Mouse (Mus musculus) forebrain, postnatal 0 days (tissue): ENCODE results near the gene Sox5. TPM values are rescaled to one million over a fixed set of nuclear protein-coding genes. Genes with fewer than 3 reads are reported as not detected.

Source experiments
- ATAC-seq: fragments of 200-750 bp; cut with Nextera tagmentation; 2 replicates; pipeline ENCODE4 v1.8.0; 2017; ENCODE audit warnings: mild to moderate bottlenecking, moderate library complexity
- DNase-seq: peaks from one replicate; pipeline ENCODE4 v3.0.0-alpha.2; 2015
- H3K27ac ChIP-seq: fragments of 300-500 bp; sonication (generic); 2 replicates; pipeline ENCODE4 v1.5.1; 2014; ENCODE audit warnings: low read depth, mild to moderate bottlenecking, antibody characterized with exemption, low read length, moderate library complexity, mixed read lengths
- H3K27me3 ChIP-seq: fragments of 300-500 bp; sonication (generic); 2 replicates; pipeline ENCODE4 v1.6.1; 2014; ENCODE audit warnings: mild to moderate bottlenecking, low read length, mixed read lengths; ENCODE audit not compliant: insufficient read depth
- H3K36me3 ChIP-seq: fragments of 300-500 bp; sonication (generic); 2 replicates; pipeline ENCODE4 v1.6.1; 2014; ENCODE audit warnings: mild to moderate bottlenecking, moderate library complexity; ENCODE audit not compliant: insufficient read depth
- H3K4me1 ChIP-seq: fragments of 300-500 bp; sonication (generic); 2 replicates; pipeline ENCODE4 v1.6.1; 2014; ENCODE audit warnings: antibody characterized with exemption; ENCODE audit not compliant: insufficient read depth
- H3K4me2 ChIP-seq: fragments of 300-500 bp; sonication (generic); 2 replicates; pipeline ENCODE4 v1.6.1; 2014; ENCODE audit warnings: low read depth, mild to moderate bottlenecking, moderate library complexity
- H3K4me3 ChIP-seq: fragments of 300-500 bp; sonication (generic); 2 replicates; pipeline ENCODE4 v1.5.1; 2014; ENCODE audit warnings: low read depth, low read length, mixed read lengths
- H3K9ac ChIP-seq: fragments of 300-500 bp; sonication (generic); 2 replicates; pipeline ENCODE4 v1.6.1; 2014; ENCODE audit warnings: mild to moderate bottlenecking
- H3K9me3 ChIP-seq: fragments of 300-500 bp; sonication (generic); 2 replicates; pipeline ENCODE4 v1.6.1; 2016; ENCODE audit warnings: low read length
- CTCF ChIP-seq: sonication (generic); IDR thresholded peaks from 2 replicates; pipeline ENCODE4 v1.5.1; 2016; ENCODE audit warnings: antibody characterized with exemption, control low read depth, low read depth
- WGBS: fragments of 180-500 bp; shearing (Covaris S2); extraction: QIAGEN DNeasy Blood & Tissue Kit; methylation state at CpG from one replicate; pipeline ENCODE4 v1.1.7; 2014; 5-methylcytosine and 5-hydroxymethylcytosine counted together
- polyA plus RNA-seq: library from polyadenylated mRNA; unstranded; fragments of >200 nt; fragmentation: Nextera tagmentation; extraction: Ambion mirVana; gene quantifications from 2 replicates; pipeline ENCODE4 v1.2.1, GENCODE M21; 2015
- total RNA-seq: library from RNA; depleted of rRNA; stranded (reverse); fragments of >200 nt; gene quantifications from 2 replicates; pipeline ENCODE4 v1.2.3, GENCODE M21; 2014

Gene Sox5
- total and polyA plus RNA-seq, 2 experiments from 2014 or later, result 31.6 to 62.8 TPM

GRCm38 (mm10) chr6:144477287-144478064 is 304.3 kb downstream of the Sox5 start:
- peak; percentile 41 for DNase-seq
- peak overlapping the region; percentile 66 for H3K27ac ChIP-seq
- peaks cover 6% of the 10 kb centered on the region for H3K4me1 ChIP-seq
- no peak for ATAC-seq
- H3K27me3 ChIP-seq, result no peaks in the 10 kb centered on the region
- WGBS, result 38% methylated on average over 16 of the region's 16 CpGs
- TF ChIP-seq CTCF, result no peak
- no peaks in the 10 kb centered on the region for H3K36me3 ChIP-seq
- H3K9me3 ChIP-seq, result no peaks in the 10 kb centered on the region
- peak overlapping the region; percentile 18; the same call in 1 of the 2 replicates for H3K9ac ChIP-seq
- no peak overlapping the region for H3K4me3 ChIP-seq
- H3K4me2 ChIP-seq, result 0 out of 2 replicates have a peak overlapping the region, but pooled peaks have one; percentile 15

DNA sequence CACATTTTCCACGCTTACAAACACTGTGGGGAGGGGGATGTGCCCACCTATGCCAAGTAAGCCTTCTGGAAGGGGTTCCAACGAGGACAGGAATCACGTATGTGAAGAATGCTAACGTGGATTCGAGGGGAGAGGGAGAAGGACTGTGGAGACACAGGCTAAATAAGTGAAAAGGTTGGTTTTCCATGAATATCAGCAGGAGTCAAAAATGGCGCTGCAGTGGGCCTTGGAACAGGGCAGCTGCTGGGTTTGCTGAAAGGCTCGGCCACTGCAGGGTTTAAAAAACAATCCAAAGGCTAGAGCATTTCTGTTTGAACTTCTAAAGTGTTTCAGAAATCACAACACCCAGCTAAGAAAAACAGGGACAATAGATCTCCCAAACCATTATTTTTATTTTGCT is 308.3 kb downstream of the Sox5 start:
- 50% methylated on average over 7 of the region's 7 CpGs for WGBS
- no peaks in the 10 kb centered on the region for H3K9me3 ChIP-seq
- no peak overlapping the region for H3K4me3 ChIP-seq
- no peaks in the 10 kb centered on the region for H3K36me3 ChIP-seq
- no peak for ATAC-seq
- H3K4me1 ChIP-seq, result no peaks in the 10 kb centered on the region
- no peak for TF ChIP-seq CTCF
- no peak overlapping the region for H3K4me2 ChIP-seq
- no peak for DNase-seq
- no peak overlapping the region for H3K27ac ChIP-seq
- H3K27me3 ChIP-seq, result no peaks in the 10 kb centered on the region
- no peak overlapping the region for H3K9ac ChIP-seq

- no peak overlapping the region for H3K27ac ChIP-seq
- H3K36me3 ChIP-seq, result no peaks in the 10 kb centered on the region
- peak; percentile 16; the same call in 1 of the 2 replicates for ATAC-seq
Measured at GRCm38 (mm10) chr6:144472089-144472900, 309.5 kb downstream of the Sox5 start.

DNA sequence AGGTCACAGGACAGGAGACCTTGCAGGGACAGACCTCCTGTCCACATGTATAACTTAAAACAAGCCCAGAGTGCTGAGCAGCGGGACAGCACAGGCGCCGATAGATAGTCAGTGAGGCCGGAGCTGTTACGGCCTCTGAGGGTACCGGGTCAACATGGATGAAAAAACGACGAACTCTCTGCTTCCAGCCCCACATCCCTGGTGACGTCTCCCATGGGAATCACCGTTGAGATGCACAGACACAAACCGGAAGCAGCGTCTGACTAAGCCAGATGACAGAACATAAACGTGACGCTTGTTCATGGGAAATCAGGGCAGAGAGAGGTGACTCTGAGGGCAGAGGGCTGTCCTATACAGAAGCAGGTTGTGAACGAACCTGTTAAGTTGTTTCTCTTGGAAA is 315.1 kb downstream of the Sox5 start:
- ATAC-seq, result no peak
- WGBS, result 76% methylated on average over 15 of the region's 15 CpGs
- no peak for DNase-seq

More at GRCm38 (mm10) chr6:144472089-144472900, 309.5 kb downstream of the Sox5 start:
- Histone ChIP-seq H3K4me1 (no peaks in the 10 kb centered on the region), H3K4me3 (no peak overlapping the region), H3K9ac (no peak overlapping the region), H3K9me3 (no peaks in the 10 kb centered on the region), H3K4me2 (no peak overlapping the region), H3K27me3 (no peaks in the 10 kb centered on the region)
- no peak for TF ChIP-seq CTCF
- 62% methylated on average over 14 of the region's 14 CpGs for WGBS
- DNase-seq, result no peak

DNA sequence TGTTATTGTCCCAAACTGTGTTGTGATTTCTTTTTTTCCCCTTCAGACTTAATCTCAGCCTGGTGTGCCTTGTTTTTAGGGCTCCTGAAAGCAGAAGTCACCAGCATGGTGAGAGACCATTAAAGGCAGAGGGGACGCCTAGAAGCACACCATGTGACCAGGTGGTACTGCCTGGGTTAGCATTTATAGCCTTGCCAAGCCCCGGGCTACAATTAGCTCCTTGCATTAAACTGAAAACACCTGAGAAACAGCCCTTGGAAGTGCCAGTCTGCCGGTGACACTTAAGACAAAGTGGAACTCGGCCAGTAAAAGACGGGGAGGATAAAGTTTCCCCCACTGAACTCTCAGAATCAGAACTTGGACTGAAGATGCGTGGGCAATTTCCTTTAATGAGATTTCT is 318.1 kb downstream of the Sox5 start:
- Histone ChIP-seq H3K9ac (no peak overlapping the region), H3K4me3 (no peak overlapping the region), H3K36me3 (no peaks in the 10 kb centered on the region), H3K27me3 (no peaks in the 10 kb centered on the region), H3K4me1 (0 out of 2 replicates have a peak, but pooled peaks cover 3% of the 10 kb centered on the region), H3K27ac (no peak overlapping the region), H3K9me3 (no peaks in the 10 kb centered on the region), H3K4me2 (no peak overlapping the region)
- 71% methylated on average over 6 of the region's 6 CpGs for WGBS
- ATAC-seq (no peak), DNase-seq (no peak)
- no peak for TF ChIP-seq CTCF

More for the DNA sequence above, 315.1 kb downstream of the Sox5 start:
- Histone ChIP-seq H3K27me3 (no peaks in the 10 kb centered on the region), H3K4me1 (0 out of 2 replicates have a peak, but pooled peaks cover 3% of the 10 kb centered on the region), H3K4me2 (no peak overlapping the region), H3K36me3 (no peaks in the 10 kb centered on the region), H3K9ac (no peak overlapping the region), H3K9me3 (no peaks in the 10 kb centered on the region), H3K4me3 (no peak overlapping the region), H3K27ac (no peak overlapping the region)
- no peak for TF ChIP-seq CTCF

DNA sequence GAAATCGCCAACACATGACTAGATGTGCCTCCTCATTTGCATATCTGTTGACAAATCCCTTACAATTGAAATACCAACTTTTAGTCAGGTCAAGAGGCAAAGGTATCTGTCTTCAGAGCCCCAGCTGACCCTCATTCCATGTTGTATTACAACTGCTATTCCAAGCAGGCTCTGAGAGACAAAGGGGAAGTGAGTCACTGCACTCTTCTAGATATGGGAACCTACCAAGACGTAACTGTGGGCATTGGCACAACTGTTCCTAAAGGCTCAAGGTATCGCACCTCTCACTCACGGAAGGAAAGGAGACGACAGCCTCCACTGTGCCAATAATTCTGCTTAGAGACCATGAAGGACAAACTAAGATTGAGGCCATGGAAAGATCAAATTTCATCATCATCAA is 318.5 kb downstream of the Sox5 start:
- DNase-seq (no peak), ATAC-seq (no peak)
- WGBS, result 90% methylated on average over 5 of the region's 5 CpGs
- 0 out of 2 replicates have a peak, but pooled peaks cover 3% of the 10 kb centered on the region for H3K4me1 ChIP-seq
- no peak overlapping the region for H3K4me2 ChIP-seq
- H3K27ac ChIP-seq, result no peak overlapping the region
- no peak for TF ChIP-seq CTCF
- no peaks in the 10 kb centered on the region for H3K36me3 ChIP-seq
- no peak overlapping the region for H3K9ac ChIP-seq
- no peak overlapping the region for H3K4me3 ChIP-seq
- H3K27me3 ChIP-seq, result no peaks in the 10 kb centered on the region
- H3K9me3 ChIP-seq, result no peaks in the 10 kb centered on the region

DNA sequence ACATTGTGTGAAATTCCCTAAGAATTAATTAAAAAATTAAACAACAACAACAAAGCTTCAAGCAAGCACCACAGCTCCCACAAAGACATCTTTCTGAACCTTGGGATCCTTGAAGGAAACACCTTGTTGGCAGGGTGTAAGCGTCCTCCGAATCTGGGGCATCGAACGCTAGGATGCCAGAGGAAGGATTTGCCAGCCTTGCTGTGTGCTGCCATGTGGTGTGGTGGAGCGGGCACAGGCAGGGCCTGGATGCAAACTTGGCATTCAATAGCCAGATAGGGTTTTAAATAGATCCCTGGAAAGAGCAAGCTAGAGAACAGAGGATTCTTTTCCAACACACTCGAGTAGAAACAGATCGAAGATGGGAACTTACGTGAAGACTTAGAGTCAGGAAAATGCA is 322.3 kb downstream of the Sox5 start:
- H3K9ac ChIP-seq, result no peak overlapping the region
- WGBS, result 66% methylated on average over 8 of the region's 8 CpGs
- H3K4me1 ChIP-seq, result no peaks in the 10 kb centered on the region
- no peaks in the 10 kb centered on the region for H3K27me3 ChIP-seq
- no peak overlapping the region for H3K4me2 ChIP-seq
- no peak overlapping the region for H3K4me3 ChIP-seq
- H3K36me3 ChIP-seq, result no peaks in the 10 kb centered on the region
- H3K9me3 ChIP-seq, result no peaks in the 10 kb centered on the region
- no peak for DNase-seq
- ATAC-seq, result no peak
- TF ChIP-seq CTCF, result no peak
- peak overlapping the region; percentile 21; the same call in 1 of the 2 replicates for H3K27ac ChIP-seq
